Mouse (Mus musculus): Measurements from ENCODE around the gene Hoxb6. TPM values are rescaled to one million over a fixed set of nuclear protein-coding genes. Genes with fewer than 3 reads are reported as not detected.

Gene Hoxb6
- polyA plus RNA-seq, 1 experiment = not detected

- H3K27me3 ChIP-seq (ENCODE audit: control insufficient read depth, insufficient read depth, insufficient read length) = peaks cover 69% of the 10 kb centered on the region
These were observed 32.8 kb upstream of the Hoxb6 start for GRCm38 (mm10) chr11:96259511-96259910.

GRCm38 (mm10) chr11:96260310-96260970, 31.8 kb upstream of the Hoxb6 start:
- Histone ChIP-seq H3K36me3 (ENCODE audit: control insufficient read depth, insufficient read depth) (no peaks in the 10 kb centered on the region), H3K79me2 (ENCODE audit: control insufficient read depth, insufficient read depth) (no peaks in the 10 kb centered on the region), H3ac (ENCODE audit: control insufficient read depth, insufficient read length) (no peak overlapping the region), H3K27me3 (ENCODE audit: control insufficient read depth, insufficient read depth, insufficient read length) (peaks cover 73% of the 10 kb centered on the region), H3K4me3 (no peak overlapping the region), H3K4me2 (ENCODE audit: low read depth) (peak overlapping the region; percentile 34)
- no peak for TF ChIP-seq POLR2AphosphoS2 (IDR thresholded peaks at IDR 0.05; ENCODE audit: insufficient read length, low read depth)
- no peak for TF ChIP-seq MYOD1 (IDR thresholded peaks at IDR 0.05; ENCODE audit: control insufficient read depth in 1 of 3, insufficient read length in 2 of 3, low read depth in 2 of 3)
- no peak for TF ChIP-seq CEBPB (IDR thresholded peaks at IDR 0.05; ENCODE audit: insufficient read depth, poor library complexity, severe bottlenecking)

More at GRCm38 (mm10) chr11:96259511-96259910, 32.8 kb upstream of the Hoxb6 start:
- Histone ChIP-seq H3K4me3 (no peak overlapping the region), H3K36me3 (ENCODE audit: control insufficient read depth, insufficient read depth) (no peaks in the 10 kb centered on the region), H3ac (ENCODE audit: control insufficient read depth, insufficient read length) (no peak overlapping the region), H3K4me2 (ENCODE audit: low read depth) (no peak overlapping the region), H3K79me2 (ENCODE audit: control insufficient read depth, insufficient read depth) (no peaks in the 10 kb centered on the region)
- TF ChIP-seq REST (IDR thresholded peaks at IDR 0.05; ENCODE audit: insufficient read depth, insufficient read length) (no peak), POLR2AphosphoS2 (IDR thresholded peaks at IDR 0.05; ENCODE audit: insufficient read length, low read depth) (no peak), TCF3 (IDR thresholded peaks at IDR 0.05; ENCODE audit: insufficient read length, low read depth) (no peak), USF1 (IDR thresholded peaks at IDR 0.05; ENCODE audit: low read depth) (no peak), CEBPB (IDR thresholded peaks at IDR 0.05; ENCODE audit: insufficient read depth, poor library complexity, severe bottlenecking) (no peak), TCF12 (IDR thresholded peaks at IDR 0.05; ENCODE audit: insufficient read depth, poor library complexity, severe bottlenecking) (no peak), POLR2A (IDR thresholded peaks at IDR 0.05; ENCODE audit: insufficient read length, low read depth) (no peak), SRF (IDR thresholded peaks at IDR 0.05; ENCODE audit: control insufficient read depth, insufficient read length, low read depth) (no peak), MYOG (IDR thresholded peaks at IDR 0.05; ENCODE audit: control insufficient read depth in 1 of 3, insufficient read depth in 1 of 3, insufficient read length in 2 of 3, low read depth in 2 of 3) (no peak), MYOD1 (IDR thresholded peaks at IDR 0.05; ENCODE audit: control insufficient read depth in 1 of 3, insufficient read length in 2 of 3, low read depth in 2 of 3) (no peak), E2F4 (IDR thresholded peaks at IDR 0.05; ENCODE audit: insufficient read depth) (no peak)

GRCm38 (mm10) chr11:96261323-96261890, 30.9 kb upstream of the Hoxb6 start:
- no peak overlapping the region for H3K4me3 ChIP-seq
- H3K4me2 ChIP-seq (ENCODE audit: low read depth) = no peak overlapping the region
- peaks cover 72% of the 10 kb centered on the region for H3K27me3 ChIP-seq (ENCODE audit: control insufficient read depth, insufficient read depth, insufficient read length)
- no peak overlapping the region for H3ac ChIP-seq (ENCODE audit: control insufficient read depth, insufficient read length)
- TF ChIP-seq MAX (IDR thresholded peaks at IDR 0.05; ENCODE audit: low read depth) = no peak
- H3K36me3 ChIP-seq (ENCODE audit: control insufficient read depth, insufficient read depth) = no peaks in the 10 kb centered on the region
- H3K79me2 ChIP-seq (ENCODE audit: control insufficient read depth, insufficient read depth) = no peaks in the 10 kb centered on the region

GRCm38 (mm10) chr11:96262262-96262830, 29.9 kb upstream of the Hoxb6 start:
- H3K4me2 ChIP-seq (ENCODE audit: low read depth) = no peak overlapping the region
- TF ChIP-seq REST (IDR thresholded peaks at IDR 0.05; ENCODE audit: insufficient read depth, insufficient read length) = no peak
- TF ChIP-seq POLR2AphosphoS2 (IDR thresholded peaks at IDR 0.05; ENCODE audit: insufficient read length, low read depth) = no peak
- peaks cover 74% of the 10 kb centered on the region for H3K27me3 ChIP-seq (ENCODE audit: control insufficient read depth, insufficient read depth, insufficient read length)
- no peak overlapping the region for H3ac ChIP-seq (ENCODE audit: control insufficient read depth, insufficient read length)
- H3K36me3 ChIP-seq (ENCODE audit: control insufficient read depth, insufficient read depth) = no peaks in the 10 kb centered on the region
- H3K4me3 ChIP-seq = no peak overlapping the region
- no peaks in the 10 kb centered on the region for H3K79me2 ChIP-seq (ENCODE audit: control insufficient read depth, insufficient read depth)

- TF ChIP-seq CEBPB (IDR thresholded peaks at IDR 0.05; ENCODE audit: insufficient read depth, poor library complexity, severe bottlenecking) = no peak
- TF ChIP-seq MYOD1 (IDR thresholded peaks at IDR 0.05; ENCODE audit: control insufficient read depth in 1 of 3, insufficient read length in 2 of 3, low read depth in 2 of 3) = no peak
- TF ChIP-seq E2F4 (IDR thresholded peaks at IDR 0.05; ENCODE audit: insufficient read depth) = no peak
- TF ChIP-seq TCF3 (IDR thresholded peaks at IDR 0.05; ENCODE audit: insufficient read length, low read depth) = no peak
- TF ChIP-seq REST (IDR thresholded peaks at IDR 0.05; ENCODE audit: insufficient read depth, insufficient read length) = no peak
- TF ChIP-seq MYOG (IDR thresholded peaks at IDR 0.05; ENCODE audit: control insufficient read depth in 1 of 3, insufficient read depth in 1 of 3, insufficient read length in 2 of 3, low read depth in 2 of 3) = no peak
- TF ChIP-seq USF1 (IDR thresholded peaks at IDR 0.05; ENCODE audit: low read depth) = no peak
- TF ChIP-seq POLR2AphosphoS2 (IDR thresholded peaks at IDR 0.05; ENCODE audit: insufficient read length, low read depth) = no peak
- TF ChIP-seq TCF12 (IDR thresholded peaks at IDR 0.05; ENCODE audit: insufficient read depth, poor library complexity, severe bottlenecking) = no peak
- TF ChIP-seq MAX (IDR thresholded peaks at IDR 0.05; ENCODE audit: low read depth) = no peak
- TF ChIP-seq SRF (IDR thresholded peaks at IDR 0.05; ENCODE audit: control insufficient read depth, insufficient read length, low read depth) = no peak
- no peak for TF ChIP-seq POLR2A (IDR thresholded peaks at IDR 0.05; ENCODE audit: insufficient read length, low read depth)
- no peaks in the 10 kb centered on the region for H3K79me2 ChIP-seq (ENCODE audit: control insufficient read depth, insufficient read depth)
- H3K4me3 ChIP-seq = no peak overlapping the region
- no peaks in the 10 kb centered on the region for H3K36me3 ChIP-seq (ENCODE audit: control insufficient read depth, insufficient read depth)
- H3K4me2 ChIP-seq (ENCODE audit: low read depth) = no peak overlapping the region
- H3K27me3 ChIP-seq (ENCODE audit: control insufficient read depth, insufficient read depth, insufficient read length) = peaks cover 77% of the 10 kb centered on the region
- no peak overlapping the region for H3ac ChIP-seq (ENCODE audit: control insufficient read depth, insufficient read length)
These were observed 28.5 kb upstream of the Hoxb6 start for GRCm38 (mm10) chr11:96263636-96264389.
